Mouse (Mus musculus) adrenal gland, adult 8-10 months (tissue): ENCODE results near the gene Ints7. TPM values are rescaled to one million over a fixed set of nuclear protein-coding genes. Genes with fewer than 3 reads are reported as not detected.

Experiments
- DNase-seq: peaks from one replicate; pipeline ENCODE4 v3.0.0; 2022
- total RNA-seq, 4 experiments: library from RNA; stranded (reverse); gene quantifications; 2 replicates each; pipeline ENCODE4 v1.2.4; 2022

The Ints7 gene
- total RNA-seq: 10 to 100 TPM; 22.5 to 31.1 (median 24.6) TPM

GRCm38 (mm10) chr1:191575458-191576247, at the start of gene Ints7, which contains the start of gene Dtl:
TSS of gene Ints7 (plus strand) at chr1:191575636.
TSS of gene Dtl (minus strand) at chr1:191575544.
- DNase-seq: peak; percentile 99

- DNase-seq: no peak
Measured at GRCm38 (mm10) chr1:191527089-191527488, 48.3 kb upstream of the Ints7 start.

GRCm38 (mm10) chr1:191527921-191528612, 47.4 kb upstream of the Ints7 start:
- no peak for DNase-seq

GRCm38 (mm10) chr1:191529406-191529805, 46.0 kb upstream of the Ints7 start:
- no peak for DNase-seq

- no peak for DNase-seq
Measured at GRCm38 (mm10) chr1:191531023-191531422, 44.4 kb upstream of the Ints7 start.

GRCm38 (mm10) chr1:191534896-191535295, 40.5 kb upstream of the Ints7 start:
- DNase-seq: no peak

- no peak for DNase-seq
Measured at GRCm38 (mm10) chr1:191540300-191540699, 35.1 kb upstream of the Ints7 start.

GRCm38 (mm10) chr1:191541014-191541413, 34.4 kb upstream of the Ints7 start:
- DNase-seq: no peak

GRCm38 (mm10) chr1:191541619-191542018, 33.8 kb upstream of the Ints7 start:
- DNase-seq: no peak

- DNase-seq: no peak
Measured at GRCm38 (mm10) chr1:191543747-191544146, 31.7 kb upstream of the Ints7 start.

- no peak for DNase-seq
Measured at GRCm38 (mm10) chr1:191550786-191551185, 24.6 kb upstream of the Ints7 start.

GRCm38 (mm10) chr1:191557109-191557508, 18.3 kb upstream of the Ints7 start:
- DNase-seq: no peak

GRCm38 (mm10) chr1:191559779-191560178, 15.7 kb upstream of the Ints7 start:
- no peak for DNase-seq

GRCm38 (mm10) chr1:191562823-191563365, 12.5 kb upstream of the Ints7 start:
- DNase-seq: no peak

- no peak for DNase-seq
Measured at GRCm38 (mm10) chr1:191567859-191568258, 7.6 kb upstream of the Ints7 start.

GRCm38 (mm10) chr1:191569625-191570024, 5.8 kb upstream of the Ints7 start:
- DNase-seq: no peak

GRCm38 (mm10) chr1:191570415-191570814, 5.0 kb upstream of the Ints7 start:
- no peak for DNase-seq

GRCm38 (mm10) chr1:191573906-191574639, 1.4 kb upstream of the Ints7 start:
- no peak for DNase-seq

GRCm38 (mm10) chr1:191574871-191575457, 472 bp upstream of the Ints7 start:
- DNase-seq: no peak

GRCm38 (mm10) chr1:191579524-191579923, 4.1 kb downstream of the Ints7 start:
- no peak for DNase-seq

- no peak for DNase-seq
Measured at GRCm38 (mm10) chr1:191581641-191582040, 6.2 kb downstream of the Ints7 start.

- no peak for DNase-seq
Measured at GRCm38 (mm10) chr1:191583836-191584235, 8.4 kb downstream of the Ints7 start.
